Mouse (Mus musculus) yolk sac, embryonic 10.5 days (tissue): Measurements from ENCODE around the gene Gnaz.

Experiments used
- DNase-seq: peaks from one replicate; pipeline ENCODE4 v3.0.0-alpha.2; 2017; ENCODE audit warnings: low spot score

Gnaz gene

GRCm38 (mm10) chr10:74966850-74967451 is at the start of gene Gnaz:
Gnaz (plus strand) TSS chr10:74967177.
- DNase-seq: peak; percentile 94

DNA sequence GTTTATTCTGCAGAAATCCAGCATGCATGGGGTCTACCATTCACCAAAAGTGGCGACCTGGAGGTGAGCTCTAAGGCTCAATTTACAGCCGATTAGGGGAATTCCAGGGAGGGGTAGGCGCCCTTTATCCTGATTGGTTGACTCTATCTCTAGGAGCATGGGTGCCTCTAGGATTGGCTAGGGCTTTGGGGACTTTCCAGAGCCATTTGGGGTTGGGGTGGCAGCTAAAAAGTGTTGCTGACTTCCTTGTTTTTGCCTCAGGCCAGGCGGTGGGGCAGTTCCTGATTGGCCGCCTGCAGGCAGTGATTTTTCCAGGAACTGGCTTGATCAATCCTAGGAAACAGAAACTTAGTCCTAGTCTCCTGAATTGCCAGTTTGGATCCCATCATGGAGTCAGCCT is 47.7 kb upstream of the Gnaz start:
- DNase-seq: no peak

DNA sequence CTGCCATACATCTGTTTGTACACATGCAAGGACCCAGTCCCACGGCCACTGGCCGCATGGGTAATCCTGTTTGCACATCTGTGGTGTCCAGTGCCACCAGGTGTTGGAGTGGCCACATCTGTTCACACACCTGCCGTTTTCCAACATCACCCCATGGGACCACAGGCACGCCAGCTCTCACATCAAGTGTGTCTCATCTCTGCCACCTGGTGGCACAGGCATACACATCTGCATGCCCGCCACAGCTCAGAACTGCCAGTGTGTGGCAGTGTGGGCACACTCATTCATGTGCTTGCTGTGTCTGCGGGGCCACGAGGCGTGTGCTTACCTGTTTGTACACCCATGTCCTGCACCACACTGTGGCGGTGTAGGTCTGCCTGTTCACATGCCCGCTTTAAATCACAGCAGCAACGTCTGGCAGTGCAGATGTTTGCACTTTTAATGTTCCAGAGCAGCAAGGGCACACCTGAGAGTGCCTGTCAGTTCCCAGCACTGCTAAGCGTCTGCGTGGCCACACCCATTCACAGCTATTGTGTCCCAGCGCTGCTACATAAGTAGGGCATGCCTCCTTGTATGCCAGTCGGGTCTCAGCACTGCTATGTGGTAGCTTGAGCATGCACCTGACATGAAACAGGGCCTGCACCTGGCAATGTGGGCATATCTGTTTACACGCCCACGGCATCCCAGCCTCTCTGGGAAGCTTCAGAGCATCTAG is 46.0 kb upstream of the Gnaz start:
- no peak for DNase-seq

- no peak for DNase-seq
Observed at GRCm38 (mm10) chr10:74921614-74922013, 45.4 kb upstream of the Gnaz start.

GRCm38 (mm10) chr10:74922763-74923162 is 44.2 kb upstream of the Gnaz start:
- no peak for DNase-seq

GRCm38 (mm10) chr10:74924274-74924673 is 42.7 kb upstream of the Gnaz start:
- DNase-seq: no peak

- DNase-seq: no peak
Observed at GRCm38 (mm10) chr10:74925324-74925723, 41.7 kb upstream of the Gnaz start.

DNA sequence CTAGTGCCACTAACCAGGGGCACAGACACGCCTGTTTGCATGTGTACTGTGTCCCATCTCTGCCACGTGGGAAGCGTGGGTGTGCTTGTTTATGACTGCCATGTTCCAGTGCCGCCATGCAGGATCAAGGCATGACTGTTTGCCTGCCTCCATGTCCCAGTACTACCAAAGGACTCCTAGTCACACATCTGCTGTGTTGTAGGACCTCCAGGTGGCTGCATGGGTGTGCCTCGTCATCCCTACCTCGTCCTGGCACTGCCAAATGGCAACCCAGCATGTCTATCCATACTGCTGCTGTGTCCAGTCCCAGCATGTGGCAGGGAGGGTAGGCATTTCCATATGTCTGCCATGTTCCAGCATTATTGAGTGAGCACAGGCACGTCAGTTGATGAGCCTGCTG is 38.7 kb upstream of the Gnaz start:
- DNase-seq: no peak

DNA sequence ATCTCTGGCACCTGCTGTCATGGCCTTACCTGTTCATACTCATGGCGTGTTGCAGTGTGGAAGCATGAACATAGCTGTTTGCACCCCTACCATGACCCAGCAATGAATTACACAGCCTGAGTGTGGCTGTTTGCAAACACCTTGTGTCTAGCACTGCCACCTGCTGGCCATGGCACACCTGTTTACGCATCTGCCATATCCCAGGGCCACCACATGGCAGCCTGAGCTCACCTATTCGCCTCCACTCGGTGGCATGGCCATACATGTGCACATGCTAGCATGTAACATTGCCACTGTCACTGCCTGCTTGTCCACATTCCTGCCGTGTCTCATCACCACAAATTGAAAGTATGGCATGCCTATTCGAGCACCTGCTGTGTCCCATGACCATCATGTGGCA is 37.4 kb upstream of the Gnaz start:
- DNase-seq: no peak

DNA sequence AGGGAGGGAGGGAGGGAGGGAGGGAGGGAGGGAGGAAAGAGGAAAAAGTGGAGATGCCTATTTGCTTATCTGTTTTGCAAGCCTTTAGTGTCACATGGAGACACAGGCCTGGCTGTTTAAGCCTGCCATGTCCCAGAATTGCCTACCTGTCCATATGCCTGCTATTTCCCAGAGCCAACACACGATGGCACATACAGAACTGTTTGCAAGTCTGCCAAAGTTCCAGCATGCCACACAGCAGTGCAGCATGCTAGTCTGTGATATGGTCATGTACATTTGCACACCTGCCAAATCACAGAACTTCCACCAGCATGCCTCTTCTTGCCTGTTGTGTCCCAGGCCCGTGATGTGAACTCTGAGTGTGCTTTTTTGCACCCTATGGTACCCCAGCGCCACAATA is 36.4 kb upstream of the Gnaz start:
- no peak for DNase-seq

GRCm38 (mm10) chr10:74931631-74932030 is 35.3 kb upstream of the Gnaz start:
- DNase-seq: no peak

- no peak for DNase-seq
Observed at GRCm38 (mm10) chr10:74932487-74932886, 34.5 kb upstream of the Gnaz start.

DNA sequence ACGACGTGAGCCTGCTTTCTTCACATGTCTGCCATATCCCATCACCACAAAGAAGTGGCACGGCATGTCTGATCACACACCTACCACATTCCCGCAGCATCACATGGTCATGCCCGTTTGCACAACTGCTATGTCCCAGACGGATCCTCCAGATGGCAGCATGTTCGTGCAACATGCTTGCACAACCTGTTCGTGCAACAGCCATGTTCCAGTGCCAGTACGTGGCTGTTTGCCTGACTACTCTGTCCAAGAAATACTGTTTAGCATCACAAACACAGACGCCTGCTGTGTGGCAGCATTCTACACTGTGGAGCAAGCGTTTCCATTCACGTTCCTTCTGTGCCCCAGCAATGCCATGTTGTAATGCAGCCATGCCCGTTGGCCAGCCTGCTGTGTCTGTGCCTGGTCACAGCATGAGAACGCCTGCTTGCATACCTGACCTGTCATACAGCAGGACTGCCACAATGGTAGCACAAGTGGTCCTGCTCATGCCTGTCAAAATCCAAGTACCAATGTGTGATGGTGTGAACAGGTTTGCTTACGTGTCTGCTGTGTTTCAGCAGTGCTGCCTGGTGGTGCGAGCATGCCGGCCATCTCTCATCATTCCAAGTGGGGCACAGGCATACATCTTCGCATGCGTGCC is 33.3 kb upstream of the Gnaz start:
- DNase-seq: no peak

DNA sequence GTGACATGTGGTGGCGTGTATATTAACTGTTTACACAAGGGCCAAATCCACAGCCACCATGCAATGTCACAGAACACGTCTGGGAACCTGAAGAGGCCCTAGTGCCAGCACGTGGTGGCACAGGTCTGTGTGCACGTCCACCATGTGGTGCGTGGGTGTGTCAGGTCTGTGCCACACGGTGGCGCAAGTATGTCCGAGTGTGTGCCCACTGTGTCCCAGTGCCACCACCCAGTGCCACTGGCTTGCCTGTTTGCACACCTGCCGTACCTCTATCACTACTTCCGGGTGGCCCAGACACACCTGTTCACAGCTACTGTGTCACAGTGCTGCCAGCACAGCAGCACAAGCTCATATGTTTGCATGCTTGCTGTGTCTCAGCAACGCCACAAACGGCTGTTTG is 32.5 kb upstream of the Gnaz start:
- no peak for DNase-seq

GRCm38 (mm10) chr10:74935016-74935415 is 32.0 kb upstream of the Gnaz start:
- DNase-seq: no peak

DNA sequence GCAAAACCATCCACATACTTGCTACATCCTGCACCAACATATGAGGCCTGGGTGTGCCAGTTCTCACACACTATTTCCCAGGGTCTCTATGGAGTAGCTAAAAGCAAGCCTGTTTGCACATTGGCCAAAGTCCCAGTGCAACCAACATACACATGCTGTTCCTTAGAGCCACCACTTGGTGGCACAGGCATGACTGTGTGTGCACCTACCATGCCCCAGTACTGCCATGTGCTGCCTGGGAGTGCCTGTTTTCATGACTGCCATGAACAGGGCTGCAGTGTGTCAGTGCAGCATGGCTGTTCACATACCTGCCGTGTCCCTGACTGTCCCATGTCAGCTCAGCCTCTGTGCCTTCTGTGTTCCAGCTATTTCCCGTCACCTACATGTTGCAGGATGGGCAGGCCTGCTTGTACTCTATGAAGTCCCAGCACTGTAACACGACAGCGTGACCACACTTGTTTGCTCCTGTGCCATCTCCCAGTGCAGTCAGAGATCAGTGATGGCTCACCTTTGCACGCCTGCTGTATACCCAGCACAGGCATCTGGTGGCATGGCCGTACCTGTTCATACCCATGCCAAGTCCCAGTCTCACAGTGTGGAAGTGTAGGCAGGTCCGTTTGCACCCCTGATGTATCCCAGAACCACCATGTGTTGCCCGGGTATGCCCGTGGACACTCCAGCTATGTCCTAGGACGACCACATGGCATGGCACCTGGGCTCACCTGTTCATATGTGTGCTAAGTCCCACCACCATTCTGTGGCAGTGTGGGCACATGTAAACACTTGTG is 29.8 kb upstream of the Gnaz start:
- no peak for DNase-seq

DNA sequence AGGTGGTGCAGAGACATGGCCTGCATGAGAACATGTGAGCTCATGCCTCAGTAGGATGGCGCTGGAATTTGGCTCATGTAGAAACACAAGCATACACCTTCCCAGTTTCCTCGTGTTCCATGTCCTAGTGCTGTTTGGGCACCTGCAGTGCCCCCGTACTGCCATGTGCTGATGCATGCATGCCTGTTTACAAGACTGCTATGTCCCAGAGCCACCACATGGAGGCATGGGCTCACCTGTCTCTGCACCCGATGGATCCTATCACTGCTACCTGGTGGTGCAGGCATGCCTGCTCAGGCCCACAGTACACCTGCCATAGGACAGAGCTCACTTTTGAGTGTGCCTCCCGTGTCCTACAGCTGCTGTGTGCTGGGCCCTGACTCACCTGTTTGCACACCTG is 28.6 kb upstream of the Gnaz start:
- DNase-seq: no peak

DNA sequence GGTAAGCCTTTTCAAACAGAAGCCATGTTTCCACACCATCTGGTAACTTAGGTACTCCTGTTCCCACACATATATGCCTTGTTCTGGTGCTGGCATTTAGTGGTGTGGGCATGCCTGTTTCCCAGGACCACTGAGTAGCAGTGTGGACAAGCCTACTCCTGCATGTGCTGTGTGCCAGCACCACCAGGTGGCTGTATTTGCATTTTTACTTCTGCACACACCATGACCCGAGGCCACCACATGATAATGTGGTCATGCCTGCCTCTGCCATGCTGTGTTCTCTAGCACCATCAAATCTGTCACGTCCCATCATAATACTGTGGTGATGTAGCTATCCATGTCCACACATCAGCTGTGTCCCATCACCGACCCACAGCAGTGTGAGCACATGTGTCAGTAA is 27.7 kb upstream of the Gnaz start:
- DNase-seq: no peak

GRCm38 (mm10) chr10:74940795-74941194 is 26.2 kb upstream of the Gnaz start:
- DNase-seq: no peak

- DNase-seq: no peak
Observed at GRCm38 (mm10) chr10:74952830-74953443, 14.0 kb upstream of the Gnaz start.

GRCm38 (mm10) chr10:74964380-74964779 is 2.6 kb upstream of the Gnaz start:
- no peak for DNase-seq

DNA sequence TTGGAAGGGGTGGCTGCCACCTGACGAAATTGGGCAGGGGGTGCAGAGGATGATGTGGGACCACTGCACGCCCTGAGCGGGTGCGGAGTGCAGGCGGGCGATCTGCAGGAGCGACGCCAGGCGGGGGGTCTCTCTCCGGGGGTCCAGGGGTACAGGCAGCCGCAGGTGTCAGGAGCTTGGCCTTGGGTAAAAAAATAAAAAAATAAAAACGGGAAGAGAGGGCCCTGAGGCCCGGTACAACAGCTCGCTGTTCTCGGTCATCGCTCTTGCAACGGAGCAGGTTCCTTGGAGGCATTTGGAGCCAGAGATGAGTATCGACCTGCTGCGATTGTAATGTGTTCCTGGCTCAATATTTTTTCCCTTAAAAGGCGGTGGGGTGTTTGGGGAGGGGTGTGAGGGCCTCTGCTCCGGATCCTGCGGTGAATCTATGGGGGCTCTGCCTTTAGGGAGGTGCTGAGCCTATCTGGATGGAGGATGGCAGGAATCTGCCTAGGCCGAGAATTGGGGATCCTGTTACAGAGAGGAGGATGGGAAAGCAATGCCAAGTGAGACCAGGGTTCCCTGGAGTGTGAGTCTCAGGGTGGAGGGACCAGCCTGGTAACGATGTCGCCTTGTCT is 782 bp downstream of the Gnaz start:
- no peak for DNase-seq
